Mouse (Mus musculus): Measurements from ENCODE around the gene Gm20911. TPM values are rescaled to one million over a fixed set of nuclear protein-coding genes. Genes with fewer than 3 reads are reported as not detected.
"Not testable (repeated sequence)": the region's sequence is repeated elsewhere in the genome, so short reads cannot be mapped to it uniquely, and the experiment has no call there.

Gene Gm20911
- polyA plus RNA-seq (2012; rRNA removed) = not detected in 2 replicates

DNA sequence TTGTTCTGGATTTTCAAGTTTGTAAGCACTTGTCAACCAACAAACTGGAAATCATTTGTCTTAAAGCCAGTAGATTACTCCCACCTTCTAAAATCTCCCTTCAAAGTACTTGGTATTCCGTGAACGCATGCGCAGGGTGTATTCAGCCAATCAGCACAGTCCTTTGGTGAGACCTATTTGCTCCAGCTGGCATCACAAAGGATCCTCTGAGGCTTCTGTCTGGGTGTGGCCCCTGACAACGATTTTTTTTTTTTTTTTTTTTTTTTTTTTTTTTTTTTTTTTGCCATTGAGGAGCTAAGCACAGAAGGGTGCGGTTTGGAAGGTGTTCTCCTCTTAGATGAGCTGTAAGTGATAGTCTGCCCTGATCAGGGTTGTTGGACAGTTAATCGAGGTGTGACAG is at the start of gene Gm20911:
Gene Gm20911, plus strand, starts transcription at position 301 of the 400 bp plus-strand sequence.
- DNase-seq (ENCODE audit: low spot score) = not testable (repeated sequence)
